Mouse (Mus musculus) right cerebral cortex, adult 18-20 months (tissue): ENCODE measurements around the gene Bahcc1.

Experiments used
- DNase-seq: peaks from one replicate; pipeline ENCODE4 v3.0.0; 2022; ENCODE audit warnings: mixed read lengths

Bahcc1 gene

GRCm38 (mm10) chr11:120229861-120230751 lies 2.6 kb upstream of the Bahcc1 start:
- DNase-seq: peak; percentile 70

GRCm38 (mm10) chr11:120230841-120231370 lies 1.8 kb upstream of the Bahcc1 start:
- peak; percentile 40 for DNase-seq

GRCm38 (mm10) chr11:120231379-120231778 lies 1.4 kb upstream of the Bahcc1 start:
- peak; percentile 99 for DNase-seq

GRCm38 (mm10) chr11:120233441-120234135 lies 841 bp downstream of the Bahcc1 start:
- peak; percentile 49 for DNase-seq

DNA sequence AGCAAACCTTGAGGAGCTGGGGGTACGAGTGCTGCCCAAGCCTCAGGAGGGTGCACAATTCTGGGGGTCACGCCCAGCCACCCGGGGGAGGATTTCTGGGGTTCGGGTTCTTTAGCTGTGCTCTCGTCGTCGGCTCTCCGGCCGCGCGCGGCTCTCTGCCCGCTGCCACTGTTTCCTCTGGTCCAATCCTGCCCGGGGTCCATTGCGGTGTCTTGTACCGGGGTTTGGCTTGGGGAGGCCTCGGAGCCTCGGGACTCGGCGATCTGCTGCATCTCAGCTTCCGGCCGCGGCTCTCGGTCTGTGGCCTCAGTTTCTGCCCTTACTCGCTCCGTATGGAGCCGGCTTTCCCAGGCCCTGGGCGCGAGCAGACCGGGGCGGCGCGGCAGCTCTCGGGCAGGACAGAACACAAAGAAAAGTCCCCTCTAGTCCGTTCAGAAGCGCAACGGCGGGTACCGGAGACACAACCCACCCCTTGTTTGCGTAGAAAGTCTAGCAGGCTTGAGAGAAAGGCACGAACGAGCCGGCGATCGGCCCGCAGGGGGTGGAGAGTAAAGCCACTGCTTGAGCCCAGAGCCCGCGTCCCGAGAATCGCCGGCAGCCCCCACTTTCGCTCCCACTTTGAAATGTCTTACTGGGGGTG lies 1.5 kb downstream of the Bahcc1 start:
- DNase-seq: peak; percentile 52

- no peak for DNase-seq
These were observed 2.0 kb downstream of the Bahcc1 start for GRCm38 (mm10) chr11:120234776-120235181.

DNA sequence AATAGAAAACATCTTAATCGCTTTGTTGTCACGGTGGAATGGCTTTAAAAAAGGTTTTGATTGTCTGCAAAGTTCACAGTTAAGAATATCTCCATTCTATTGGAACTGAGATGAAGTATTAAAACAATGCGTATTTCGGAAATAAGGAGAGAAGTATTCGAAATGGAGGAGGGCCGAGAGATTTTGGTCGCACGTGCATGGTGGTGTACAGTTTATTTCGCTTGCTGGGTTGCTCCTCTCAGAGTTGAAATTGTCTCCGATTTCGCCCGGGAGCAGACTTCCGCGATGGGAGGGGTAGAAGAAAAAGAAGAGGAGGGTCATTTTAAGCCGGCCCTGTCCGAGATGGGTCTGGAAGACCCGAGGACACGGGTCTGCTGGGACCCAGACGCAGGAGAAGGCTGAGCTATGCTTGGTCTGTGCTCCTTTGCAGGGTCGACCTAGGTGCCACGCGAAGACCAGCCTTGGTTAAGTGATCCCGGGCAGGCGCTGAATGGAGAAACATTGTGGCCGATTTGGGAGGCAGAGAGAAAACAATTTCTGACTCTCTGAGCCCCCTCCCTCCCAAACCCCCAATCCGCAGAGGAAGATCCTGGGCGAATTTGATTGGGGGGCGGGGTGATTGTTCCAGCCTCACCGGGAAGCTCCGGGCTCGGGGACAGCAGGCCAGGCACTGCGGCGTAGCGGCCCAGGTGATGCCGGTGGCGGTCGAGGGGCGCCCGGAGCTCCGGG lies 2.8 kb downstream of the Bahcc1 start:
- no peak for DNase-seq

- no peak for DNase-seq
These were observed 3.3 kb downstream of the Bahcc1 start for GRCm38 (mm10) chr11:120236114-120236437.

- peak; percentile 64 for DNase-seq
These were observed 3.9 kb downstream of the Bahcc1 start for GRCm38 (mm10) chr11:120236438-120237165.

- DNase-seq: peak; percentile 56
These were observed 4.7 kb downstream of the Bahcc1 start for GRCm38 (mm10) chr11:120237166-120238131.

- DNase-seq: no peak
These were observed 5.6 kb downstream of the Bahcc1 start for GRCm38 (mm10) chr11:120238306-120238705.

- DNase-seq: no peak
These were observed 6.1 kb downstream of the Bahcc1 start for GRCm38 (mm10) chr11:120238751-120239359.

- DNase-seq: no peak
These were observed 6.8 kb downstream of the Bahcc1 start for GRCm38 (mm10) chr11:120239581-120239991.

DNA sequence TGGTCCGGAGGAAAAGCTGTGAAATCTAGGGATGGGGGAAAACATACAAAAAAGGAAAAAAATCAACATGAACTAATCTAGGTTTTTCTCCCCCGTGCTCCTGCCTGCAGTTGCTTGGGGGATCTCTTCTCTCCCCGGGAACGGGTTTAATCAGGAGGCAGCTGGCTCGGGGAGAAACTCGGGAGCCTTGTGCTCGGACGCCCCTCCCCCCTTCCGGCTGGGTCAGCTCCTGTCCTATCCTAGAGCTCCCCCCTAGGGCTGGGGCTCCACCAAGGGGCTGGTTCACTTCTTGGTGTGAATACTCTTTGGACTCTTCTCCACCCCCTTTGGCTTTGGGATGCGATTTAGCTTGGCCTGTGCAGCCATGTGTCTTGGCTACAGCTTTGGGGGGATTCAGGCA lies 7.5 kb downstream of the Bahcc1 start:
- peak; percentile 79 for DNase-seq

DNA sequence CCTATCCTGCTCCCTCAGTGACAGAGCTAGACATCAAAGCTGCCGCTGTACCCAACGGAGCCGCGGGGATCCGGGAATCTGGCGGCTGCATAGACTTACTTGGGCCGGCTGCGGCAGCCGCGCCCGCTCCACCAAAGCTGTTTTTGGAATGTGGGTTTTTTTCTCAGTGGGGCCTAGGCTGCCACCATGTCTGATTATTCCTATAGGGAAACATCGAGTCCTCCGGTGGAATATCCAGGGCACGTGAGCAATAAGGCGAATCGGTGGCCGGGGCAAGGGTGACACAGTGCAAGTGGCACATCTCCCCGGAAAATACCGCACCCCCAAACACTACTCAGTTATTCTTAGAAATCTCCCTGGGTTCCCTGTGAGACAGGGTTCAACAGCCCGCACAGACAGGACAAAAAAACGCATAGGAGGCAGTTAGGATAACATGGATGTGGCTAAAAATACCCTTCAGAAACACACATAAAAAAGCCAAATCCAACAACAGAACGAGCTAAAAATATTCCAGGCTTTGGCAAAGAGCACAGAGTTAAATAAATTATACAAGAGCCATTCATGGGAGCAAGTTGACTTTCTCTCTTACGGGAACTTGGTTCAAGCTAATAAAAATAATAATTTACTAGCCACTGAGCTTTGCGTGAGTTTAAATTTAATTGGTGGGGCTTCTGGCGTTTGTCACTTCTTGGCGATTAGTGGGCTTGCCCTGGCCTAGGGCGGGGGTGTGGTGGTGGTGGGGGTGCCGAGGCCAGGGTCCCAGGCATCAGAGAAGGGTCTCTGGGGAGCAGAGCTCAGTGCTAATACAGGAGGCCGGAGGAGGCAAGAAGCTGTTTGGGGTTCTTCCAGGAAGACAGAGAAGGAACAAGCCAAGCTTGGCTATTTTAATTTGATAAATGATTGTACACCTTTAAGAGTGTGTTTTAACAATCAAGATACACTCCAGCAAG lies 8.5 kb downstream of the Bahcc1 start:
- DNase-seq: no peak

DNA sequence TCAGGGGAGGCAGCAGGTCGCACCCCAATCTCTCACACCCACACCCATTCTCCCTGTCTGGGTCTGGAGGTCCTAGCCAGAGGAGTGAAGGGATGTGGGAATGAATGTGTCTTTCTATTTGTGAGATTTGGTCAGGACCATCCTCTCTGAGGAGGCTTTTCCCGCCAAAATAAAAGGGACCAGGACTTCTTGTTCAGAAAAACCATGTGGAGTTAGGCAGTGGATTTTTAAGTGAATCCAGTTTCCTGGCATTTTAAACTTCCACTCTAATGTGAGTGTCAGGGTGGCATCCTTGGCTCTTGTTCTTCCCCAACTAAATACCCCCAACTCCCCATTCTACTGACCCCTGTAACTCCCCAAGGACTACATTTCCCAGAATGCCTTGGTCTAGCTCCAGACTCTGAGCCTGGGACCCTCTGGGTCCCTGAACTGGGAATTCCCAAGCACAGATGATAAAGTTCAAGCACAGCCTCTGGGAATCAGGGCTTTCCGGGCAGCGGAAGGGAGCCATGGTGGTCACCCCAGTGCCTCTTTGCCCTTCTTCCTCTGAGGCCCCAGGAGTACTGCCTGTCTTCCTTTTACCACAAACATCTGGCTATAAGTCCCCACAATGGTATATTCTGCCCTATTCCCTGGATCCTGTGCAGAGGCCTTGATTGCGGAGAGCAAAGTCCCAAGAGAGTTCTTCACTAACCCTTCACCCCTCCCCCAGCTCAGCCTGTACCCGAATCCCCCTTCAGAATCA lies 9.4 kb downstream of the Bahcc1 start:
- no peak for DNase-seq

DNA sequence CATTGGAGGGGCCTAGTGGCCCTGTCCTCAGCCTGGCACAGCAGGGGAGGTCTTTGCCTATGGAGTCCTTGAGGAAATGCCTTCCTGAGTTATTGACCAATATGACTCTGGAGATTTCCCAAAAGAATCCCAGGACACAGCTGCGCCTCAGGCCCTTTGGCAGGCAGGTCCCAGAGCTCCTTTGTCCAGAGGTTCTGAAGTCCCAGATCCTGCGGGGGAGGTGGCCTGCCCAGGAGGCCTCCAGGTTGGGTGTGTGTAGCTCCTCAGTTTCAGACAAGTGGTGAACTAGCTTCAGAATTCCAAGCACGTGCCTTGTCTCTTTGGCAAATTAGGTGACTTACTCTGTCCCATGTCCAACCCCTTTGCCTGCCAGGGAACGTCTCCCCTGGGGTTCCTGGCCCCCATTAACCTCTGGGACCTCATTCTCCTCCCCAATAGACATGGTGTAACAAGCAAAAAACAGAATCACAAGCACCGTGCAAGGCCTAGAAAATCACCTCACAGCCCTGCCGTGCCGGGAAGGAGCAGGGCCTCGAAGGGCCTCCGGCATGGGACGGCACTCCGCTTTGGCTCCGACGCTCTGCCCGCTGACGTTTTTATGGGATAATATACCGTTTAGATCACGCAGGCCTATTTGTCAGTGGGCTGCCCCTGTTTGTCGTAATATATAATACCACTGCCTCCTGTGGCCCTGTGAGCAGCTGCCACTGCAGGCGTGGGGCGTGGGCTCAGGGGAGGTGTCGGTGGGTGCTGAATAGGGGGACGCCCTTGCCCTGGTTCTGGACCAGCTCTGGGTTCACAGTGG lies 10.2 kb downstream of the Bahcc1 start:
- no peak for DNase-seq

GRCm38 (mm10) chr11:120243531-120243820 lies 10.7 kb downstream of the Bahcc1 start:
- DNase-seq: no peak
